Mouse (Mus musculus) monocyte, adult 59 days (primary cell): ENCODE measurements around the gene Fam221a. TPM values are rescaled to one million over a fixed set of nuclear protein-coding genes. Genes with fewer than 3 reads are reported as not detected.

Experiments used
- total RNA-seq, 2 experiments: library from RNA; stranded (reverse); gene quantifications; one replicate each; pipeline ENCODE4 v1.2.4; 2023

The Fam221a gene
- 1 to 10 TPM in 1 of 2 experiments, under 1 TPM in 1; 0.36 to 1.6 TPM for total RNA-seq

DNA sequence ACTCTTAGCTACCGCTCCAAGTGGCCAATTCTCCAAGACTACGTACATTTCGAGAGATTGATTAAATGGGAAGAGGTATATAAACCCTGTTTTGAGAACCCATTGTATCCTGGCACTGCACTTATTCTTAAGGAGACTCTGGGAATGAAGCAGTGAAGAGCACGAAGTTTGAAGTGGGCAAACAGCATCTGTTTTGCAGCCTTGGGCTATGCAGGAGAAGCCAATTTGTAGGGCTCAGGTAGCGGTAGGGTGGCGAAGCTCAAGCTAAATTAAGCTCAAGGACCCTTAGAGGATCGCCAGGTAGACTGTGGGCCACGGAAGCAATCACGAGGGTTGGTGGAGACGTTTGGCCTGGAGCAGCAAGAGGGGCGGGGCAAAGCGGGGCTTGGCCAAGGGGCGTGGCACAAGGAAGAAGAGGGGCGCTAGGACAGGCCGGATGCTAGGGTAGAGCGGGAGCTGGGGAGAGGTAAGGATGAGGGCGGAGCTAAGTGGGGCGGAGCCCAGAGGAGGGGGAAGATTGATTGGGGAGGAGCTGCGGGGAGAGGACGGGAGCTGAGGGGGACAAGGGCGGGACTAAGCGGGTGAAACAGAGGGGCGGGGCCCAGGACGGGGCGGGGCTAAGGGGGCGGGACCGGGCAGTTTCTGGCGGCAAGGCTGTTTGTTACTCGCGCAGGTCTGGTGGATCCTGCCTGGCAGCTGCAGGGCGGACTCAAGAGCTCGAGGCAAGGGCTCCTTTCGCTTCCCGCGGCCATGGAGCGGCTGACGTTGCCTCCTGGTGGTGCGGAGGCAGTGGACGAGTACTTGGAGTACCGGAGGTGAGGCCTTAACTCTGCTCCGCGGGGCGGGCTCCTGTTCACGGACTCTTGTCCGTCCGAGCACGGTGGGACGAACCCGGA is at the start of gene Fam221a:
Fam221a (plus strand) TSS at position 581 of the 896 bp plus-strand sequence.

DNA sequence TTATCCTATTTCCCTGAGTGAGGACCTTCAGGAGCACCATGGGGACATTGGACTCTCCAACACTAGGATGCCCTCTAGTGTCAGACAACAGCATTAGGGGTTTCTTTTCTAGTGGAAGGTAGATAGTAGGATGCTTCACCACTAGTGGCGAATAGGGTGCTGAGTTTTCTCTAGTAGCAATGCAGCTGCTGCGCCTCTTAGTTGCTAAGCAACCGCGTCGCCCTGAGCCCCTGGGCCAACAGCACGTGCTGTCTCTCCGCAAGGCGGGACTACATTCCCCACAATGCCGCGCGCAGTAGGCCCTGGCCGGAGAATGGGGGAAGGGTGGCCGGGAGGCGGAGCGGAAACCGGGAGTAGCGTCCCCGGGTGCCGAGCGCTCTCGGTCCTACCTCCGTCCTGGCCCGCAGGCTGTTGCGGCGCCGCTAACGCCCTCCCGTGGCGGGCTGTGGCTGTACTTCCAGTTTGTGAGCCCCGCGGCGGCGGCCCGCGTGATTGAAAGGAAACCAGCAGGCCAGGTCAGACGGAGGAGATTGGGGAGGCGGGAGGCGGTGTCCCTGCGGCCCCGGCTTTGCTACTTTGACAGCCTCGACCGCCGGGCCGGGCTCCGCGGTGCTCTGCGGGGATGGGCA is 48.5 kb upstream of the Fam221a start, which contains the start of gene Ccdc126:
Ccdc126 (plus strand) TSS at position 309 of the 629 bp plus-strand sequence.

DNA sequence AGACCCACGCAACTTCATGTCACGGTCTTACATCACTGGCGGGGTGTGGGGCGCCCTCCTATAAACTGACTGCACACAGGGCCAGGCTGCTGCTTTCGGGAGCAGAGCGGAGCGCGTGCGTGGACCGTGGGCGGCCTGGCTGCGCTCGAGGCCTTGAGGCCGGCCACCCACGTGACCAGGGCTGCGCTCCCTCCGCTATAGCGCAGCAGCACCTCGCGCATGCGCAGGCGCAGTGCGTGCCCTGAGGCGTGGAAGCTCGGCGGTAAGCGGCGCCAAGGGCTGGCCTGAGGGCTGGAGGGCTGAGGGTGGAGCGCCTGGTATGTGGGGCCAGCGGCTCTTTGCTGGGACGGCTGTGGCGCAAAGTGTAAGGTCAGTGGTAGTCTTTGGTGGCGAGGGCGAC is 27.8 kb downstream of the Fam221a start, which contains the start of gene Stk31:
Stk31 (plus strand) TSS at position 289 of the 400 bp plus-strand sequence.

Other genes starting within 250 kb of the Fam221a start
- gene Igf2bp3, start 152.8 kb upstream of the Fam221a start, total RNA-seq: under 1 TPM; 0.10 to 0.36 TPM
- 100 to 1,000 TPM; 157 TPM for gene Tra2a, start 103.7 kb upstream of the Fam221a start, total RNA-seq
- gene Ccdc126, start 48.5 kb upstream of the Fam221a start, total RNA-seq: 1 to 10 TPM; 3.6 to 4.9 TPM
- under 1 TPM in 1 of 2 experiments, not detected in 1; 0.33 TPM for gene Stk31, start 27.9 kb downstream of the Fam221a start, total RNA-seq